Mouse (Mus musculus) heart, adult 11 months (tissue): ENCODE measurements around the gene Lig3.

Experiments
- DNase-seq: peaks from one replicate; pipeline ENCODE4 v3.0.0; 2022

Gene Lig3

DNA sequence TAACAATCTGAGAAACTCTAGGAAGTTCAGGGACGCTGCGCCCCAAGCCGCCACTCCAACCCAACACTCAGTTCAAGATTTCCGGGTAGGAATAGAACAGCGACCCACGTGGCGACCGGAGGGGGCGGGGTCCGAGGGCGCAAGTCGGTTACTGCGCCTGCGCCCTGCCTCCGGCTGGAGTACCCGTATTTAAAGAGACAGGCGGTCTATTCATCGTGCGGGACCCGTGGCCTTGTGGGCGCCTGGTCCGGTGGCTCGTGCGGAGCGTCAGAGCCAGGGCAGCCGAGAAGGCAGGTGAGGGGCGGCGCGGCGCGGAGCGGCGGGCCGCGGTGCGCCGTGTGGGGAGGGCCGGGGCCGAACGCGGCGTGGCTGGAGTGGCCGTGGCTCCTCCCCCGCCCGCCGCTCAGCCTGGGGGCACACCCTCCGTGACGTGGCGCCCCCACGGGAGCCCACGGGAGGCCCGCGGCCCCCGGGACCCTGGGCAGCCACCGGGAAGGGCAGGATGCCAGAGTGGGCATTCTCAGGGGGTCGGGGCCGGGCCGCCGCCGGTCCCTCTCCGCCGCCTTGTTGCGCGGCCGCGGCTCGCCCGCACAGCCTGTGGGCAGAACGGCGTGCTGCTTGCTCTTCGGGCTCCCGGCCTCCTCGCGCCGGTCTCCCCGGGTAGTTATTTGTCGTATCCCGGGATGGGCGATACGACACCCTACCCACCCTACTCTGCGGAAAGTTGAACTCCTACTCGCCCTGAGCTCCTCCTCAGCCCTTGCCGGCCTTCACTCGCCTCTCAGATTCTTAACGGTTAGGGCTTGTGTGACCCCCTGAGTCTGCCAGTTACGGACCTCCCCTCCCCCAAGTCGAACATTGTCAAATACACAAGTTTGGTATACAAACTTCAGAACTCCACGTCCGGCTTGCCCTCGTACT, at the start of gene Lig3:
Gene Lig3, plus strand, starts transcription at position 126 of the 921 bp plus-strand sequence.
- DNase-seq = peak; percentile 99

GRCm38 (mm10) chr11:82734227-82734626, 46.7 kb upstream of the Lig3 start:
- DNase-seq = peak; percentile 25

DNA sequence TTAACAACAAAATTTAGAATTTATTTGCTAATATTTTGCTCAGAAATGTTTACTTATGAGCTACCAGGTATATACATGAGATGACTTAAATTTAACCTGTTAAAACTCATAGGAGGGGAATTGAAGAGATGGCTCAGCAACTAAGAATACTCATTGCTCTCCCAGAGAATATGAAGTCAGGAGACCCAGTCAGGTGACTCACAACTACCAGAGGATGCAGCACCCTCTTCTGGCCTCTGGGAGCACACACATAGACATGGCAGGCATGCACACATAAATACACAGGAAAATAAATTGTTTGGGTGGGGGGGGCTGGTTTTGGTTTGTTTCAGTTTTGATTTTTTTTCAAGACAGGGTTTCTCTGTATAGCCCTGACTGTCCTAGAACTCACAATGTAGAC, 41.9 kb upstream of the Lig3 start:
- no peak for DNase-seq

DNA sequence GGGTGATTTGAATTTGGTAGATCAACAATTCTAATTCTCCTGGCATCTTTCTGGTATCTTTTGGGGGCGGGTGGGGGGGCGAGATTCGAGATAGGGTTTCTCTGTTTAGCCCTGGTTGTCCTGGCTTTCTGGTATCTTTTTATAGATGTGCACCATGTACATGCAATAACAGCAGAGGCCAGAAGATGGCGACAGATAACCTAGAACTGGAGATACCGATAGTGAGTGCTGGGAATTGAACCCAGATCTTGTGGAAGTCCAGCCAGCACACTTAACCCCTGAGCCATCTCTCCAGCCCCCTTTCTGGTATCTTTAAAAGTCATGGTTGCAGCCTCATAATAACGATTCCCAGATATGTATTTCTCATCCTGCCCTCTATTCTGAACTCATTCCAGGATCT, 34.8 kb upstream of the Lig3 start:
- peak; percentile 81 for DNase-seq

DNA sequence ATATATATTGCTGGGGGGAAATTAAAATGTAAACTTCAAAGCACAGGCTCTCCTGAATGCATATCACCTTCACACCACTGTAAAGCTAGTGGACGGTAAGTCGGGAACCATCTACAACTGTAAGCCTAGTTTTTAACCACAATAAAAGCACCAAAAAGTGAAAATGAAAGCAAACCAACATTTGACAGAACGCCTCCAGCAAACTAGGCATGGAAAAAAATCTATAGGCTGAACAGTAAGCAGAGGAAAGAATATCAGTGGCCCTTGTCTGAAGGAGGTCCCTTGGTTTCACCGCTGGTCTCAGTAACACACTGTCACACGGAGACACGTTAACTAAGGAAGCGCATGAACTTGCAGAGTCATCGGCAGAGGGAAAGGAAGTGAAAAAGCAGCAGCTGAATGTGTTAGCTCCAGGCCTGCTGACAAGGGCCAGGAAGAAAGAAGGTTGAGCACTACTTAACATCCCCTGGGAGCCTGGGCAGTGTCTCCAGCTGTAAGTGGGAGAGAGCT, 34.0 kb upstream of the Lig3 start:
- DNase-seq = peak; percentile 94

DNA sequence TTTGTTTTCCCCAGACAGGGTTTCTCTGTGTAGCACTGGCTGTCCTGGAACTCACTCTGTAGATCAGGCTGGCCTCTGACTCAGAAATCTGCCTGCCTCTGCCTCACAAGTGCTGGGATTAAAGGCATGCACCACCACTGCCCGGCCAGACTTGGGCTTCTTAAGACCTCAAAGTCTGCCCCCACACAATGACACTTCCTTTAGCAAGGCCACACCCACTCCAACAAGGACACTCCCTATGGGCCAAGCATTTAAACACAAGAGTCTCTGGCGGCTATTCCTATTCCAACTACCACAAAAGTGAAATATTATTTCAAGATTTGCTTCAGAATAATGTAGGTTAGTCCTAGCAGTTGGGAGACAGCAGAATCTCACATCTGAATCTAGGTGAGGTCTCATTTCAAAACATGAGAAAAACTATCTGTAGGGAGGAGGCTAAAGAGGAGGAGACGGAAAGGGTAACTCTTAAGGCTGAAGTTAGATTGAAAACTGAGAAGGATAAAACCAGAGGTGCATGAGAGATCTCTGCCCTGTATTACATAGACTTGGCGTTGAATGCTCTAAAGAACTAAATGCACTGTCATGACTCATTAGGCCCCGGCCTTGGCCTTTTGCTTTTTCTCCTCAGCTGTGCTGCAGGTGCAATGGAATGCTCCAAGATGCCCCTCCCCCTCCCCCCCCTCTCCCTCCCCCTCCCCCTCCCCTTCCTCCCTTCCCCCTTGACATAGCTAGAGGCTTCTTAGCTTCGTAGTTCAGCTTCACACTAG, 28.4 kb upstream of the Lig3 start:
- DNase-seq = peak; percentile 21

DNA sequence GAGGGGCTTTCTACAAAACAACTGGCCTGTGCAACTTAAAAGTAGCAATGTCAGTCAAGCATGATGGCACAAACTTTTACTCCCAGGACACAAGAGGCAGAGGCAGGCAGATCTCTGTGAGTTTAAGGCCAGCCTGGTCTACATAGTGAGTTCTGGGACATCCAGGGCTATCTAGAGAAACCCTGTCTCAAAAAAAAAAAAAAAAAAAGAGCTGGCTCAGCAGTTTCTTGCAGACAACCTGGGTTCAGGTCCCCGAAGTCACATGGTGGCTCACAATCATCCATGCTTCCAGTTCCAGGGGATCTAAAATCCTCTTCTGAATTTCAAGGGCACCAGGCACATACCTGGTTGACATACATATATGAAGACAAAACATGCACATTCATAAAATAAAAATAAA, 25.0 kb upstream of the Lig3 start:
- DNase-seq = peak; percentile 17

- DNase-seq = peak; percentile 34
These were observed 18.6 kb upstream of the Lig3 start for GRCm38 (mm10) chr11:82762286-82762829.

- peak; percentile 74 for DNase-seq
These were observed 17.6 kb upstream of the Lig3 start for GRCm38 (mm10) chr11:82763261-82763660.

DNA sequence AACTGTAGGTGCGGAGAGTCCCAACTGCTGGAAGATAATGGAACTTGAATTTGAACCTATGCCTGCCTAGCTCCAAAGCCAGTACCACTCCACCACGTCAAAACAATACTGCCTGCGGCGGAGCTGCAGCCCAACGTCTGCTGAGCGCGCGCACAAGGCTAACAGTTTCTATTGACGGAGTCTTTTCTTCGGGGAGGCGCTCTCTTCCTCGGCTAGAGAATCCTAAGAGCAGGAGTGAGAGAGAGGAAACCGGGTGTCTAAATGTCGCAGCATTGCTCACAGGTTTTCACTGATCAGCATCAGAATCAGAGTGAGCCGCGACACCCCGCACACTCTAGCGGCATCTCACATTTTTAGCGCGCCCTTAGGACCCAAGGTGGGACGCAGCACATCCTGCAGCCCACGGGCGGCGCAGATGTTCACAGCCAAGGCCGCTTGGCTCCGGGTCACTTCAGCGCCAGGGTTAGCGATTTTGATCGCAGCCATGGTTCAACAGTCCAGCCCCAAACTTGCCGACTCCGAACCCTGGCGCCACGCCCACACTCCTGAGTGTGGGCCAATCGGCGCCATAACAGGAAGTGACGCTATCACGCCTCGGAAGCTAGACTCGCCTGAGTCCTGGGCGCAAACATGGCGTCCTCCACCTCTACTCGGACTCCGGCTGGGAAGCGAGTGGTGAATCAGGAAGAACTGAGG, 17.0 kb upstream of the Lig3 start, which contains the start of the genes Cct6b and Zfp830:
Gene Cct6b, minus strand, starts transcription at position 580 of the 696 bp plus-strand sequence.
Gene Zfp830, plus strand, starts transcription at position 604 of the 696 bp plus-strand sequence.
- DNase-seq = peak; percentile 99

GRCm38 (mm10) chr11:82764438-82764924, 16.4 kb upstream of the Lig3 start:
- DNase-seq = no peak

GRCm38 (mm10) chr11:82780134-82780533, 774 bp upstream of the Lig3 start:
- peak; percentile 36 for DNase-seq

DNA sequence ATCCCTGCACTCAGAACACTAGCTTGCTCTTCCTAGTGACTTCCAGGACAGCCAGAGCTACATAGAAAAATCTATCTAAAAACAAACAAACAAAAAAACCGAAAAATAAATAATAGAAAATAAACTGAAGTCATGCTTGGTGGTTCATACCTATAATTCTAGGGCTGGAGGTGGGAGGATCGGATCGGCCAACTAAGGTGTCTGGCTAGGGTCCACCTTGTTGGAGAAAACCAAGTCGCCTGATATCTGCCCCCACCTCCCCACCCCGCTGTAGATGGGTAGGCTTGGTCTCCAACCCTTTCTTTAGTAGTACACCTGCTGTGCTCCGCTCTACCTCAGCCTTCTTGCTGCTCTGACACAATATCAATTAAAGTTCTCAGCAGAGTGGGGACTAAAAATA, 1.3 kb downstream of the Lig3 start:
- peak; percentile 82 for DNase-seq

DNA sequence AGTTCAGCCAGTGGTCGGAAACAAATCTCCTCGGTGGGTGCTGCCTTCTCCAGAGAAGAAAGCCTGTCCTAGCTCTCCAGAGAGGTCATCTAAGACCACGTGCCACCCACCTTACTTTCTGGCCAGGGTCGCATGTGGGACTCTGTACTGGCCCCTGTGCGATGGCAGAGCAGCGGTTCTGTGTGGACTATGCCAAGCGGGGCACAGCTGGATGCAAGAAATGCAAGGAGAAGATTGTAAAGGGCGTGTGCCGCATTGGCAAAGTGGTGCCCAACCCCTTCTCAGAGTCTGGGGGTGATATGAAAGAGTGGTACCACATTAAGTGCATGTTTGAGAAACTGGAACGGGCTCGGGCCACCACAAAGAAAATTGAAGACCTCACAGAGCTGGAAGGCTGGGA, 2.5 kb downstream of the Lig3 start:
- peak; percentile 83 for DNase-seq

GRCm38 (mm10) chr11:82806656-82807055, 25.7 kb downstream of the Lig3 start:
- no peak for DNase-seq

DNA sequence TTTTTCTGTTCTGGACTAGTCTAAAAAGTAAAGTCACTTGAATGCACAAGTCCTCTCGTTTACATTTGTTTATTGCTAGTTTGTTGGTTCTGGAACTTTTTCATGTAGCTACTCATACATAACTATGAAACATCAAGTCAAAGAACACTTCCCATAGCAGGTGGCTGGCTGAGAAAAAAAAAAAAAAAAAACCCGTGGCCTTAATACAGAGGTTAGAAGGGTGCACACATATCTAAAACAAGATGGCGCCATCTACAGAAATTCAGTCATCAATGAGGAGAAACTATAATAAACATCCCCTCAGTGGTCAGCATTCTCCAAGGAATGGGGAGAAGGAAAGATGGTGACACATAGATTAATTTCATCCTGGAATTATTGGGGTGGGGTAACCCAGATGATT, 26.5 kb downstream of the Lig3 start:
- DNase-seq = no peak

GRCm38 (mm10) chr11:82808485-82808884, 27.6 kb downstream of the Lig3 start:
- peak; percentile 86 for DNase-seq

GRCm38 (mm10) chr11:82819350-82819749, 38.4 kb downstream of the Lig3 start:
- DNase-seq = no peak

GRCm38 (mm10) chr11:82820788-82821456, 40.0 kb downstream of the Lig3 start:
- no peak for DNase-seq

- DNase-seq = no peak
These were observed 45.9 kb downstream of the Lig3 start for GRCm38 (mm10) chr11:82826818-82827217.

DNA sequence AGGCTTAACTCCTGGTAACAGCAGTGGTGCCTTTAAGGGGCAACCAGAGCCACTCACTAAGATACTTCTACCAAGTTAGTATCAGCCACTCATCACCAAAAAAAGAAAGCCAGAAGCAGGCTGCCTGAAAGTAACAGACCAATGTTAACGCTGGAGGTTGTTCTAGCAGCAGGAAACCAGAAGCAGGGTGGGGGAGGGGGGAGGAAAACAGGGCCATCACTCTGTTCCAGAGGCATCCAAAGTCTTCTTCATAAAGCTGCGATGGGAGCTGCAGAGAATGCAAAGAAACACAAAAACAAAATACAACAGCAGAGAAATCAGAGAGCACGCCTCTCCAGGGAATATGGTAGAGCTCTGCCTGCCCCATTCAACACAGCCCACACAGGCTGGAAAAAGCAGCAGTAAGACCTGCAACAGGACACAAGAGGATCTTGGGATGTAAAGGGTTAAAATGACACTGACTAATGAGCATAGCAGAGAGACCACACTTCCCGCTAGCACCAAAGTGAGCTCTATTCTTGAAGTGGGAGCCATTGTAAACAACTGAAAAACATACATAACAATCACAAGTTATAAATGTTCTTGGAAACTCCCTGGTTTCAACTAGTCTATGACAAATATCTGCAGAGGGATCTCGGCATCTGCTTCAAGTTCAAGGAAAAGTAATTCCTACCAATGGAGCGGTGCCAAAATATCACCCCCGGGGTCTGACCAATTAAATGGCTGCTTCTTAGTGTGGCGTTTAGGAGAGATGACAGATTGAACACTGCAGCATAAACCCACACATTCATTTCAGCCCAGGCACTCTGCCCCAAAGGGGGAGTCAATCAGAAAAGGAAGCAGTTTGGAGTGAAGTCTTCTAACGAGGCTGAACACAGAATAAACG, 50.3 kb downstream of the Lig3 start:
- no peak for DNase-seq
